In the genomic region with DNA sequence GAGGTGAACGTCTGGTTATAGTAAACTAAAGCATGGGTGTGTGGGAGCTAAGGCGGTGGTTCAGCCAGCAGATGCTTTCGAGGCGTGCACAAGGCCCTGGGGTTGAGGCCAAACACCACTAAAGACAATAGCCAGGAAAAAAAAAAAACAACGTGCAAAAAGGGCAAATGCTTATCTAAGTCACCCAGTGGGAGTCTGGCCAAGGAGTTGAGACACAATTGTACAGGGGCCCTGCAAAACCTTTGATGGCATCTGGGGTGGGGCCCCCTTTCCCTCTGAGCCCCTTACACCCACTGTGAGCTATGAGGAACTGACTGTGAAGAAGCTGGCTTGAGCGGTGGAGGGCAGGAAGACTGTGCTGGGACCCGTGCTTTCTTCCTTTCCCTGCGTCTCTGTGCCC, we compare ENCODE assay signal across 12 mouse cellular contexts. TPM values are rescaled to one million over a fixed set of nuclear protein-coding genes. Genes with fewer than 3 reads are reported as not detected.
DNase-seq lines count a peak whose midpoint lies in the region; ATAC-seq lines count a peak whose summit lies in the region.
"Had no signal": no experiment of that assay in that cellular context is flagged by ENCODE, and none has a peak within 500 bp of the region (broad histone marks: within the 10 kb centered on the region; RNA-seq: fewer than 3 reads in every experiment).

No protein-coding gene starts in this region.

- H3K4me2 ChIP-seq in liver, embryonic 12.5 days: peak overlapping the region; percentile 47

- H3K4me3 ChIP-seq in liver, embryonic 12.5 days: no peak overlapping the region

- H3K9me3 ChIP-seq in liver, embryonic 12.5 days (replicated peaks): no peaks in the 10 kb centered on the region

- peaks cover 62% of the 10 kb centered on the region for H3K4me1 ChIP-seq in liver, embryonic 12.5 days

- peak; percentile 25 for DNase-seq in kidney, postnatal 36 days
- DNase-seq in kidney, postnatal 14 days: no peak
- DNase-seq in heart, adult 8-10 months (ENCODE audit: low spot score): peak; percentile 25
- DNase-seq in urinary bladder, postnatal 4 days (ENCODE audit: low spot score in 2 of 2): no peak
- no peak for DNase-seq in urinary bladder, postnatal 14 days (ENCODE audit: low spot score)
- DNase-seq in kidney, adult 9 months: no peak
- DNase-seq: adrenal gland, postnatal 25 days; cerebellum, postnatal 36 days; kidney, postnatal 25 days had no signal

- WGBS in liver, embryonic 12.5 days (ENCODE audit: insufficient replicate concordance): 1% methylated on average over 8 of the region's 8 CpGs

- no peak overlapping the region; the same call in 1 of the 2 replicates for H3K9ac ChIP-seq in liver, embryonic 12.5 days

- peak; percentile 78 for ATAC-seq in liver, embryonic 12.5 days
- ATAC-seq in megakaryocyte-erythroid progenitor cell, adult 5-6 weeks (replicated peaks; ENCODE audit: low FRiP score, low TSS enrichment, poor library complexity, severe bottlenecking): peak; percentile 72
- ATAC-seq: CD4-positive, CD25-positive, alpha-beta regulatory T cell, adult 4 months had no signal

- H3K36me3 ChIP-seq in liver, embryonic 12.5 days: no peaks in the 10 kb centered on the region

- no peaks in the 10 kb centered on the region for H3K27me3 ChIP-seq in liver, embryonic 12.5 days (replicated peaks)

- H3K27ac ChIP-seq in liver, embryonic 12.5 days: peak overlapping the region; percentile 77

RNA-seq across cellular contexts. Expression of a gene that starts 0.9 kb away (rescaled TPM):
- total RNA-seq in heart, adult 8-10 months (2022): under 1 TPM in 1 of 4 experiments, not detected in 3; 0.57 TPM
- polyA plus RNA-seq in liver, embryonic 12.5 days (2016; fragmentation: Nextera tagmentation; extraction: Ambion mirVana): 0.90 and 0.91 TPM in 2 replicates
- 0.69 and 1.4 TPM in 2 replicates for total RNA-seq in megakaryocyte-erythroid progenitor cell, adult 5-6 weeks (2014; fragmentation: Nextera tagmentation)
- 0.30 and 1.8 TPM in 2 replicates for total RNA-seq in megakaryocyte-erythroid progenitor cell, adult 5-6 weeks (2017)

RNA-seq across cellular contexts. Expression of a gene that starts 4.7 kb away (rescaled TPM):
- 1 to 10 TPM; 3.0 to 5.7 (median 4.4) TPM for total RNA-seq in heart, adult 8-10 months (2022)
- polyA plus RNA-seq in liver, embryonic 12.5 days (2016; fragmentation: Nextera tagmentation; extraction: Ambion mirVana): 9.1 and 10.0 TPM in 2 replicates
- total RNA-seq in megakaryocyte-erythroid progenitor cell, adult 5-6 weeks (2014; fragmentation: Nextera tagmentation): not detected in 2 replicates
- 0.85 and 1.1 TPM in 2 replicates for total RNA-seq in megakaryocyte-erythroid progenitor cell, adult 5-6 weeks (2017)
- polyA plus RNA-seq: CD4-positive, CD25-positive, alpha-beta regulatory T cell, adult 4 months had no signal

RNA-seq across cellular contexts. Expression of a gene that starts 46.5 kb away (rescaled TPM):
- total RNA-seq in heart, adult 8-10 months (2022): 10 to 100 TPM in 3 of 4 experiments, 1 to 10 TPM in 1; 9.2 to 15.2 (median 14.8) TPM
- 13.8 and 14.6 TPM in 2 replicates for polyA plus RNA-seq in liver, embryonic 12.5 days (2016; fragmentation: Nextera tagmentation; extraction: Ambion mirVana)
- 1.2 TPM in 1 of 2 replicates, not detected in the other for total RNA-seq in megakaryocyte-erythroid progenitor cell, adult 5-6 weeks (2014; fragmentation: Nextera tagmentation)
- total RNA-seq in megakaryocyte-erythroid progenitor cell, adult 5-6 weeks (2017): 1.6 TPM in 1 of 2 replicates, not detected in the other

RNA-seq across cellular contexts. Expression of a gene that starts 51.9 kb away (rescaled TPM):
- 10 to 100 TPM; 41.3 to 63.6 (median 51.8) TPM for total RNA-seq in heart, adult 8-10 months (2022)
- polyA plus RNA-seq in liver, embryonic 12.5 days (2016; fragmentation: Nextera tagmentation; extraction: Ambion mirVana): 78.5 and 80.9 TPM in 2 replicates
- 150 and 156 TPM in 2 replicates for total RNA-seq in megakaryocyte-erythroid progenitor cell, adult 5-6 weeks (2014; fragmentation: Nextera tagmentation)
- total RNA-seq in megakaryocyte-erythroid progenitor cell, adult 5-6 weeks (2017): 85.4 and 123 TPM in 2 replicates

Comparison
In these comparisons a context has a peak if more than half of its experiments do, and no peak if none do; other contexts are left out.
1. DNase-seq: peak in kidney, postnatal 36 days (2 of 2) and heart, adult 8-10 months (single experiment); none in kidney, postnatal 14 days (single experiment), urinary bladder, postnatal 4 days (0 of 2), urinary bladder, postnatal 14 days (single experiment) and kidney, adult 9 months (single experiment).